ENCODE assay signal across 11 mouse cellular contexts in genomic region chr6:127434648-127434984, GRCm38 (mm10).
"Had no signal": no experiment of that assay in that cellular context is flagged by ENCODE, and none has a peak within 500 bp of the region (broad histone marks: within the 10 kb centered on the region; RNA-seq: fewer than 3 reads in every experiment).

No protein-coding gene starts in this region.

- DNase-seq: left cerebral cortex, postnatal 4 days; liver; liver, embryonic 13.5 days; liver, postnatal 0 days; lung, adult 18-20 months; lung, adult 2 months; lung, embryonic 14.5 days; lung, postnatal 10 days; lung, postnatal 36 days; lung, postnatal 4 days; midbrain, embryonic 14.5 days had no signal
